Mouse (Mus musculus) cerebellum, adult 2 months (tissue): Measurements from ENCODE around the gene Npnt.

Experiments used
- CTCF ChIP-seq: fragments of 200-500 bp; IDR thresholded peaks from 2 replicates; pipeline ENCODE4 v1.5.1; 2011; ENCODE audit warnings: low read depth, mild to moderate bottlenecking, control low read depth, low read length, moderate library complexity, borderline replicate concordance; ENCODE audit not compliant: insufficient read depth
- POLR2A ChIP-seq: fragments of 200-500 bp; IDR thresholded peaks from 2 replicates; pipeline ENCODE4 v1.6.1; 2011; ENCODE audit warnings: low read length, control low read depth, borderline replicate concordance; ENCODE audit not compliant: insufficient read depth

GRCm38 (mm10) chr3:132859573-132859972, 90.5 kb downstream of the Npnt start:
- TF ChIP-seq CTCF (no peak), POLR2A (no peak)
